Mouse (Mus musculus) hindbrain, embryonic 13.5 days (tissue): ENCODE results near the gene Selenom. TPM values are rescaled to one million over a fixed set of nuclear protein-coding genes. Genes with fewer than 3 reads are reported as not detected.

Experiments used
- ATAC-seq: fragments of 200-750 bp; cut with Nextera tagmentation; 2 replicates; pipeline ENCODE4 v1.8.0; 2017; ENCODE audit warnings: moderate TSS enrichment; ENCODE audit not compliant: low FRiP score
- H3K27ac ChIP-seq: fragments of 300-500 bp; sonication (generic); 2 replicates; pipeline ENCODE4 v1.5.1; 2015; ENCODE audit warnings: inconsistent platforms, mild to moderate bottlenecking, moderate library complexity
- H3K27me3 ChIP-seq: fragments of 300-500 bp; sonication (generic); 2 replicates; pipeline ENCODE4 v1.6.1; 2015; ENCODE audit warnings: mild to moderate bottlenecking, inconsistent platforms
- H3K36me3 ChIP-seq: fragments of 300-500 bp; sonication (generic); 2 replicates; pipeline ENCODE4 v1.6.1; 2015; ENCODE audit warnings: mild to moderate bottlenecking, inconsistent platforms
- H3K4me1 ChIP-seq: fragments of 300-500 bp; sonication (generic); replicated peaks from 2 replicates; pipeline ENCODE4 v1.6.1; 2015; ENCODE audit warnings: inconsistent platforms
- H3K4me2 ChIP-seq: fragments of 300-500 bp; sonication (generic); 2 replicates; pipeline ENCODE4 v1.6.1; 2015; ENCODE audit warnings: inconsistent platforms, mild to moderate bottlenecking, moderate library complexity
- H3K4me3 ChIP-seq: fragments of 300-500 bp; sonication (generic); 2 replicates; pipeline ENCODE4 v1.5.1; 2015; ENCODE audit warnings: mild to moderate bottlenecking, inconsistent platforms
- H3K9ac ChIP-seq: fragments of 300-500 bp; sonication (generic); 2 replicates; pipeline ENCODE4 v1.6.1; 2015; ENCODE audit warnings: mild to moderate bottlenecking, inconsistent platforms
- H3K9me3 ChIP-seq: fragments of 300-500 bp; sonication (generic); 2 replicates; pipeline ENCODE4 v1.6.1; 2016; ENCODE audit warnings: inconsistent platforms
- WGBS: fragments of 180-500 bp; shearing (Covaris S2); methylation state at CpG from one replicate; pipeline ENCODE4 v1.1.7; 2015; 5-methylcytosine and 5-hydroxymethylcytosine counted together
- polyA plus RNA-seq: library from polyadenylated mRNA; unstranded; fragments of >200 nt; fragmentation: Nextera tagmentation; extraction: Ambion mirVana; gene quantifications from 2 replicates; pipeline ENCODE4 v1.2.1, GENCODE M21; 2015

Selenom gene
- polyA plus RNA-seq, 1 experiment from 2014 or later, result 58.4 TPM

GRCm38 (mm10) chr11:3547969-3548368, 33.5 kb downstream of the Selenom start:
- no peaks in the 10 kb centered on the region for H3K9me3 ChIP-seq
- no peaks in the 10 kb centered on the region for H3K36me3 ChIP-seq
- H3K4me1 ChIP-seq, result peaks cover 7% of the 10 kb centered on the region; the same call in 1 of the 2 replicates
- no peak overlapping the region for H3K4me2 ChIP-seq
- no peak for ATAC-seq
- H3K27ac ChIP-seq, result no peak overlapping the region
- H3K27me3 ChIP-seq, result no peaks in the 10 kb centered on the region
- no peak overlapping the region for H3K9ac ChIP-seq
- H3K4me3 ChIP-seq, result no peak overlapping the region
- 40% methylated on average over 6 of the region's 6 CpGs for WGBS

GRCm38 (mm10) chr11:3548564-3549295, 34.2 kb downstream of the Selenom start:
- H3K9me3 ChIP-seq, result no peaks in the 10 kb centered on the region
- no peak overlapping the region for H3K27ac ChIP-seq
- no peak for ATAC-seq
- WGBS, result 69% methylated on average over 3 of the region's 3 CpGs
- no peaks in the 10 kb centered on the region for H3K36me3 ChIP-seq
- no peak overlapping the region for H3K9ac ChIP-seq
- H3K27me3 ChIP-seq, result no peaks in the 10 kb centered on the region
- no peak overlapping the region for H3K4me2 ChIP-seq
- H3K4me3 ChIP-seq, result no peak overlapping the region
- H3K4me1 ChIP-seq, result peaks cover 7% of the 10 kb centered on the region; the same call in 1 of the 2 replicates

GRCm38 (mm10) chr11:3549791-3550190, 35.3 kb downstream of the Selenom start:
- H3K36me3 ChIP-seq, result no peaks in the 10 kb centered on the region
- no peaks in the 10 kb centered on the region for H3K9me3 ChIP-seq
- no peaks in the 10 kb centered on the region for H3K27me3 ChIP-seq
- H3K27ac ChIP-seq, result no peak overlapping the region
- no peak overlapping the region for H3K4me2 ChIP-seq
- H3K4me3 ChIP-seq, result no peak overlapping the region
- ATAC-seq, result no peak
- H3K9ac ChIP-seq, result no peak overlapping the region
- H3K4me1 ChIP-seq, result peaks cover 7% of the 10 kb centered on the region; the same call in 1 of the 2 replicates
- 90% methylated on average over 5 of the region's 5 CpGs for WGBS

- H3K36me3 ChIP-seq, result no peaks in the 10 kb centered on the region
- no peak overlapping the region for H3K27ac ChIP-seq
- no peaks in the 10 kb centered on the region for H3K9me3 ChIP-seq
- no peak overlapping the region for H3K4me3 ChIP-seq
- WGBS, result 85% methylated on average over 4 of the region's 4 CpGs
- no peak overlapping the region for H3K9ac ChIP-seq
- H3K4me2 ChIP-seq, result no peak overlapping the region
- no peaks in the 10 kb centered on the region for H3K27me3 ChIP-seq
- H3K4me1 ChIP-seq, result no peaks in the 10 kb centered on the region
- no peak for ATAC-seq
Measured at GRCm38 (mm10) chr11:3554976-3555375, 40.5 kb downstream of the Selenom start.

GRCm38 (mm10) chr11:3557852-3558251, 43.4 kb downstream of the Selenom start:
- no peaks in the 10 kb centered on the region for H3K27me3 ChIP-seq
- no peak overlapping the region for H3K27ac ChIP-seq
- H3K4me1 ChIP-seq, result no peaks in the 10 kb centered on the region
- H3K9ac ChIP-seq, result no peak overlapping the region
- 81% methylated on average over 3 of the region's 3 CpGs for WGBS
- no peak overlapping the region for H3K4me2 ChIP-seq
- no peaks in the 10 kb centered on the region for H3K36me3 ChIP-seq
- H3K4me3 ChIP-seq, result no peak overlapping the region
- no peak for ATAC-seq
- no peaks in the 10 kb centered on the region for H3K9me3 ChIP-seq

GRCm38 (mm10) chr11:3560202-3560601, 45.7 kb downstream of the Selenom start:
- no peak for ATAC-seq
- H3K4me2 ChIP-seq, result no peak overlapping the region
- H3K9me3 ChIP-seq, result no peaks in the 10 kb centered on the region
- 71% methylated on average over 5 of the region's 5 CpGs for WGBS
- H3K27me3 ChIP-seq, result no peaks in the 10 kb centered on the region
- H3K36me3 ChIP-seq, result no peaks in the 10 kb centered on the region
- no peak overlapping the region for H3K9ac ChIP-seq
- H3K4me1 ChIP-seq, result no peaks in the 10 kb centered on the region
- H3K27ac ChIP-seq, result no peak overlapping the region
- no peak overlapping the region for H3K4me3 ChIP-seq

GRCm38 (mm10) chr11:3563853-3564252, 49.4 kb downstream of the Selenom start:
- 92% methylated on average over 6 of the region's 6 CpGs for WGBS
- no peak for ATAC-seq

GRCm38 (mm10) chr11:3564451-3564850, 50.0 kb downstream of the Selenom start:
- H3K4me1 ChIP-seq, result no peaks in the 10 kb centered on the region
- no peak overlapping the region for H3K27ac ChIP-seq
- no peaks in the 10 kb centered on the region for H3K27me3 ChIP-seq
- 72% methylated on average over 7 of the region's 7 CpGs for WGBS
- H3K9ac ChIP-seq, result no peak overlapping the region
- H3K4me2 ChIP-seq, result no peak overlapping the region
- no peaks in the 10 kb centered on the region for H3K9me3 ChIP-seq
- no peak overlapping the region for H3K4me3 ChIP-seq
- H3K36me3 ChIP-seq, result no peaks in the 10 kb centered on the region
- no peak for ATAC-seq

More at GRCm38 (mm10) chr11:3563853-3564252, 49.4 kb downstream of the Selenom start:
- Histone ChIP-seq H3K27ac (no peak overlapping the region), H3K4me1 (no peaks in the 10 kb centered on the region), H3K4me2 (no peak overlapping the region), H3K36me3 (no peaks in the 10 kb centered on the region), H3K27me3 (no peaks in the 10 kb centered on the region), H3K4me3 (no peak overlapping the region), H3K9ac (no peak overlapping the region), H3K9me3 (no peaks in the 10 kb centered on the region)

- Histone ChIP-seq H3K9me3 (no peaks in the 10 kb centered on the region), H3K4me3 (no peak overlapping the region), H3K27ac (no peak overlapping the region), H3K4me2 (no peak overlapping the region), H3K9ac (no peak overlapping the region), H3K4me1 (no peaks in the 10 kb centered on the region), H3K27me3 (no peaks in the 10 kb centered on the region), H3K36me3 (no peaks in the 10 kb centered on the region)
- no peak for ATAC-seq
- 85% methylated on average over 4 of the region's 4 CpGs for WGBS
Measured at GRCm38 (mm10) chr11:3566018-3566417, 51.5 kb downstream of the Selenom start.

Other genes with a start within 250 kb of the Selenom start
- gene Drg1, start 248.3 kb upstream of the Selenom start, polyA plus RNA-seq, result 235 and 243 TPM in 2 replicates
- gene Patz1, start 225.8 kb upstream of the Selenom start, polyA plus RNA-seq, result 69.6 TPM in 2 replicates
- gene Pik3ip1, start 184.3 kb upstream of the Selenom start, polyA plus RNA-seq, result 25.4 and 25.5 TPM in 2 replicates
- 138 and 150 TPM in 2 replicates for gene Limk2, start 105.5 kb upstream of the Selenom start, polyA plus RNA-seq
- 42.9 and 43.7 TPM in 2 replicates for gene Rnf185, start 62.3 kb upstream of the Selenom start, polyA plus RNA-seq
- gene Pla2g3, start 26.4 kb upstream of the Selenom start, polyA plus RNA-seq, result 0.61 and 0.62 TPM in 2 replicates
- 3.3 and 4.1 TPM in 2 replicates for gene Inpp5j, start 9.9 kb upstream of the Selenom start, polyA plus RNA-seq
- gene Smtn, start 25.9 kb downstream of the Selenom start, polyA plus RNA-seq, result 16.7 and 17.7 TPM in 2 replicates
- 38.7 and 39.3 TPM in 2 replicates for gene Morc2a, start 134.5 kb downstream of the Selenom start, polyA plus RNA-seq